Mouse (Mus musculus) MN1 (cell line): ENCODE measurements around the gene Hgd.

Source experiments
- DNase-seq: peaks from one replicate; pipeline ENCODE4 v3.0.0-alpha.2; 2016; ENCODE audit warnings: low spot score

Hgd gene

GRCm38 (mm10) chr16:37581901-37582300 lies 1.9 kb downstream of the Hgd start:
- no peak for DNase-seq

DNA sequence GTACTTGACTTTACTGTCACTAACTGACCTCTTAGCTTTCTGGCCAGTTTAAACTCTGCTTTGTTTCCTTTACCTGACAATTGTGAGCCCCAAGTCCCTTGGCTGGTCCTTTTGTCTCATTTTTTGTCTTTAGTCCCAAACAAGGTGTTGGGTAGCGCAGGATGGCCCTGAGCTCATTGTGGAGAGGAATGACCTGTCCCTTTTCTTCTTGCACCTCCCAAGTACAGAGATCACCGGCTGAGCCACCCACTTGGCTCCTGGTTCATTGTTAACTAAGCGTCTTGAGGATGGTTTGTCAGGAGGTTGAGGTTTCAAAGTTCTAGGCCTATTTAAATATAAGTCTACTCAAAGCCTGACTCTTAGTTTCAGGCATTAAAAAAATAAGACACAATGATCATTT lies 3.4 kb downstream of the Hgd start:
- DNase-seq, result no peak

DNA sequence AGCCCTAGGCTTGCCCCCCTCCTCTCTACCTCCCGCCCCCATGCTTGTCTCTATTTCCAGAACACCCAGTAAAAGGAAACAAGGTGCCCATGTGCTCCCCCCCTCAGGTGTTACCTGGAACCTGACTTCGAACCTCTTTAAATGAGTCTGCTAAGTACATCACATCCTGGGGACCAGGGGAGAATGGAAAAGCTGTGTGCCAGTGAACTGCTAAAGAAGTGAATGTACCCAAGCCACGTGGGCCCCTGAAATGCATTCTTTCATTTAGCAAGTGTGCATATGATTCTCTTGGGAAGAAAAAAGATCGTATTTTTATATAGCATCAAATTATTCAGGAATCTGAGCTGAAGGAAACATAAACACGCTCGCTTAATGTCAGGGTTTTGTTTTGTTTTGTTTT lies 3.8 kb downstream of the Hgd start:
- peak; percentile 12 for DNase-seq

DNA sequence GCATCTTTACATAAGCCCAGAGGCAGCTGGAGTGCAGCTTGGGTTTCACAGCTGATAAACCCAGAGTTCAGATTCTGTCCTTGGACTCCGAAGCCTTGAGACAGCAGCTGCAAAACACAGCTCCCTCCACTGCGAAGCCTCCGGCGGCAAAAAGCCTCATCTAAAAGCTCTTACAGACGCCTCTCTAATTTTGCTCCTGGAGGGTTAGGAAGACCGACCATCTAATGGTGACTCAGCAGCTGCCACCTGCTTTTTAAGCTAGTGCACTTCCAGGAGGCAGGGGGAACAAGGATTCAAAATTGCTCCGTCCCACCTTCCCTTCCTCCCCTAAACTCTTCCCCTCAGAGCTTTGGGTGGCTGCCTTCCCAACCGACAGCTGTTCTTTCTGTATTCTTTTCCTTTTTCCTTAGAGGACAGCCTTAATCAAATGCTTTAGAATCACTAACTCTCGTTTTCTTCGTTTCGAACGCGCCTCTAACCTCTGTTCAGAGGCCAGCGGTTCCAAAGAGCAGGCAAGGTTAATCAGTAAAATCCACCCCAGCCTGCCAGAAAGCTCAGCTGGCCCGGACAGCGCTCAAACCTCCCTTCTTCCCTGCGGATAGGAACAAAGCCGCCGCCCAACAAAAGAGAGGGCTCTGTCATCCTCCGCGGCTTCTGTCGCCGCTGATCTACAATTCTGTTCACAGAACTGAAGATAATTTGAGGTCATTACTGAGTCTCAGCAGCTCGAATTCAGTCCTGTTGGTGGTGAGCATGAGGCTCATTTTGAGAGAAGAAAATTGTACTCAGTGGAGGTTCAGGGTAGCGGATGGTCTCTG lies 4.5 kb downstream of the Hgd start:
- peak; percentile 49 for DNase-seq

- no peak for DNase-seq
Measured at GRCm38 (mm10) chr16:37585129-37585563, 5.2 kb downstream of the Hgd start.

DNA sequence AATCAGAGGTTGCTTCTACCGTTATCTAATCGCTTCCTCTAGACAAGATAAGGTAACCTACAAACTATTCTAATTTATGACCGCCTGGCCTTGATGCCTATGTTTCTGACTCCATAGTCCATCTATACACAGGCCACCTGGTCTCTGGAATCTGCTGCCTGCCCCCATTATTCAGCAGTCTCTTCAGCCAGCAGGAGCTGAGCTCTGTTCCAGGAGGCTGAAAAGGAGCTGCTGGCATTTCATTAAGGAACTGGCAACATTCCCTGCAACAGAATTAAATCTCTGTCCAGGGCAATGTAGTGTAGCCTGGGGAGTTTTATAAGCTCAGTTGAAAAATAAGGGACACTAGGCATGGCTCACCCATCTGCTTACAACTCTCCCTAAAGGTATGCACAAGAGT lies 11.0 kb downstream of the Hgd start:
- no peak for DNase-seq

- no peak for DNase-seq
Measured at GRCm38 (mm10) chr16:37591551-37591950, 11.6 kb downstream of the Hgd start.

DNA sequence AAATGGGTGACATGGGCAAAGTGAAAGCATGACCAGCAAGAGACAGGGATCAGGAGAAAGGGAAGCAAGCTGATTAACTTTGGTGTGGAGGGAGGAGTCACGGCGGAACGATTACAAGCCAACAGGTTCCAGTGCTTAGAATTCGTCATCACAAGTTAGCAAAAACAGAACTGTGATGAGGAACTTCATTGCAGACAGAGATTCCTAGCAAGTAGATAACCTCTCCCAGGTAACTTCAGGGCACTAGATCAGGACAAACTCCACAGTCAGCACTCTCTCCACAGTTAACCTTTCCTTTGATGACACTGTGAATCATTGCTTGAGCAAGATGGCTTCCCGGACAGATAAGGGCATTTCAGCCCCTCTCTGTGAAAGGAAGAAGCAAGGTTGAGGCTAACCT lies 17.5 kb downstream of the Hgd start:
- DNase-seq, result no peak

DNA sequence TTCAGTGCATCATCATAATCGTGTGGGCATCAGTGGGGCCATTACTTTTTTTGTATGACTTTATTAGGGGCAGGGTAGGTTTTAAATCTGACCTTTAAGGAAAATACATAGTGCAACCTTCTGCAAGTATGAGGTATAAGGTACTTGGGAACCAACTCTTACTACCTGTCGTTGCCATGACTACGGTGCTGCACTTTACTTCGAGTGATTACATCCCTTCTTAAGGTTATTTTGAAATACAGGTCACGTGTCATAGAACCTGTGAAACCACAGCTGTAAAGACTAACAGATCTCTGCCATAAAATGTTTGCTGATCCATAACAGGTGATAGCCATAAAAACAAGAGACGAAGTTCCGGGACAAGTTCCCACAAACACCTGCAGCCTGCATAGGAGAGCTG lies 18.5 kb downstream of the Hgd start:
- no peak for DNase-seq

DNA sequence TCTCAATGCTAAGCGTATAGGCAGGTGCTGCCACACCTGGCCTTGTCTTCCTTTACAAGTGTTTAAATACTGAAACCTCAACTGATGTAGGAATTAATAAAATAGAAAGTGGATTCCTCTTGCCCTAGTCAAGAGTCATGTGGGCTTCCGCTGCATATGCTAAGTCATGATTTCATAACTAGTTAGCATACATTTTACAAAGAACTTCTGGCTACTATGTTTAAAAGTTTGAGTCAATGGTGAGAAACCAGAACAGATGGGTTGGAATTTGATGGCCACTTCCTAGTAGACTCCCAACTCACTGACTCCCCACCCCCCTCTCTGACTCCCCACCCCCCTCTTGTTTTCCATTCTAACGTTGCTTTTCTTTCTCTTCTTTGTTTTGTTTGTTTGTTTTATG lies 19.4 kb downstream of the Hgd start:
- DNase-seq, result no peak

DNA sequence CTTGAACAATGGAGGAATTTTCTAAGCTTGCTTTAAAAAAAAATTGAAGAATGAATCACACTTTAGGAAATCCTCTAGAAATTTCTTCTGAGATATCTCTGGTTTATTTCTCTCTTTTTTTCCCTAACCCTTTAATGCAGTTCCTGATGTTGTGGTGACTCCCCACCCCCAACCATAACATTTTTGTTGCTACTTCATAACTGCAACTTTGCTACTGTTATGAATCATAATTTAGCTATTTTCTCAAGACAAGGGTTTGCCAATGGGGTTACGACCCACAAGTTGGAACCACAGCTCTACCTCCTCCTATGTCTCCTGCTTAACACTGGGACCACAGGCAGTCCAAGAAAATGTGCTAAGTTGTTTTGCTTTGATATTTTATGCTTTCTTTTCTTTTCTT lies 23.5 kb downstream of the Hgd start:
- no peak for DNase-seq

DNA sequence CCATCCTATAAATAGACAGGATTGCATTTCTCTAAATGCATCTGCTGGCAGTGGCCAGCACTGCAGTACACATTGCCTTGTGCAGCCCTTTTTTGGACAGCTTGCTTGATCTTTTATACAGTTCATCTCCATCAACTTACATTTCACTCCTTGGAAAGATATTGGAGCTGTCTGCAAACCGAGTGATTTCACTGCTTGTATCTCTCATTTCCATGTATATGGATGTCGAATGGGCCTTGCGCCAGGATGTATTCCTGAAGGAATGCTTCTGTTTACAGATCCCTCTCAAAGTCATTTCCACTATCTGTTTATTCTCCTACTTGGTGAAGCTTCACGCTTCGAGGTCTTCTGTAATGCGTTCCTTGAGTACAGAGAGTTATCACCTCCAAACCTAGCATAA lies 24.3 kb downstream of the Hgd start:
- no peak for DNase-seq

DNA sequence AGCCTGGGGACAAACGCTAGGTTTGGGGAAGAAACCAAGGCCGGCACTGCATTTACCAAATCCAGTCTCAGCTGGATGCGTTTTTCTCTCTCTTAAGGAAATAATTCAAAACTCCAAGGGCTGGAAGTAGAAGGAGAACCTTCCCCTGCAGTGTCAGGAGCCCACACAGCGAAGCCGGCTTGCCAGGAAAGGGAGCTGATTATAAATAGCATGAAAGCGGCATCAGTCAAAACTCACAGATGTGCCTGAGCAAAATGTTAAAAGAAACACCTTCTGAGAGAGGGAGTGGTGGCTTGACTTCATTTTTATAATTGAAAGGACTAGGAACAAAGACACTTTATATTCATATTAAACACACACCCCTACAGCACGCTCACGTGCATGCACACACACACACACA lies 30.4 kb downstream of the Hgd start:
- DNase-seq, result no peak

- no peak for DNase-seq
Measured at GRCm38 (mm10) chr16:37611072-37611471, 31.1 kb downstream of the Hgd start.

GRCm38 (mm10) chr16:37612013-37612412 lies 32.1 kb downstream of the Hgd start:
- no peak for DNase-seq

GRCm38 (mm10) chr16:37614540-37614939 lies 34.6 kb downstream of the Hgd start:
- no peak for DNase-seq

- DNase-seq, result no peak
Measured at GRCm38 (mm10) chr16:37615429-37615828, 35.5 kb downstream of the Hgd start.

- DNase-seq, result no peak
Measured at GRCm38 (mm10) chr16:37616104-37616503, 36.2 kb downstream of the Hgd start.

- DNase-seq, result no peak
Measured at GRCm38 (mm10) chr16:37617695-37618094, 37.7 kb downstream of the Hgd start.

- no peak for DNase-seq
Measured at GRCm38 (mm10) chr16:37622403-37622802, 42.5 kb downstream of the Hgd start.

GRCm38 (mm10) chr16:37622919-37623318 lies 43.0 kb downstream of the Hgd start:
- DNase-seq, result no peak

GRCm38 (mm10) chr16:37626388-37626949 lies 46.5 kb downstream of the Hgd start:
- no peak for DNase-seq

- DNase-seq, result no peak
Measured at GRCm38 (mm10) chr16:37628336-37628735, 48.4 kb downstream of the Hgd start.

GRCm38 (mm10) chr16:37629011-37629410 lies 49.1 kb downstream of the Hgd start:
- no peak for DNase-seq
